Mouse (Mus musculus): Measurements from ENCODE around the gene Smyd3. TPM values are rescaled to one million over a fixed set of nuclear protein-coding genes. Genes with fewer than 3 reads are reported as not detected.
"Not testable (repeated sequence)": the region's sequence is repeated elsewhere in the genome, so short reads cannot be mapped to it uniquely, and the experiment has no call there.

Gene Smyd3
- polyA plus RNA-seq, 1 experiment, result 3.0 TPM

DNA sequence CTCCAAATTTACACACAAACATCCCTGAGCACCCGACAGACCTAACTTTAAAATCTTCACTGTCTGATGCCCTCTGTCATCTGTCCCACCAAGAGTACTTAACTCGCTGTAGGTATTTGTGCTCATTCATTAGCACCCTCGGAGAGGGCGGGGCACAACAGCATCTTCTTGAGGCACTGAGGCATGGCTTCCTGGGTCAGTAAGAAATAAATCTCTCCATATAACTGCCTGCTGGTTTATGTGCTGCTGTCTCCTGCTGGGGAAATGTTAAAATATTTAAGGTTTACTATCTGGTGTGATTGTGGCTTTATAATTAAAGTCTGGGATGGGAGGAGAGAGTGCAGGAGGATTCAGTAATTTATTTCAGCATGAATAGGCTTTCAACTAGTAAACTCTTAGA, 320.7 kb downstream of the Smyd3 start:
- no peak overlapping the region for H3K4me3 ChIP-seq (ENCODE audit: insufficient read depth, low read depth, low read length)
- no peak overlapping the region for H3K27ac ChIP-seq (replicated peaks; ENCODE audit: low read depth, low read length)
- H3K4me1 ChIP-seq (ENCODE audit: control insufficient read depth, insufficient read depth, insufficient read length, low read length), result no peaks in the 10 kb centered on the region

DNA sequence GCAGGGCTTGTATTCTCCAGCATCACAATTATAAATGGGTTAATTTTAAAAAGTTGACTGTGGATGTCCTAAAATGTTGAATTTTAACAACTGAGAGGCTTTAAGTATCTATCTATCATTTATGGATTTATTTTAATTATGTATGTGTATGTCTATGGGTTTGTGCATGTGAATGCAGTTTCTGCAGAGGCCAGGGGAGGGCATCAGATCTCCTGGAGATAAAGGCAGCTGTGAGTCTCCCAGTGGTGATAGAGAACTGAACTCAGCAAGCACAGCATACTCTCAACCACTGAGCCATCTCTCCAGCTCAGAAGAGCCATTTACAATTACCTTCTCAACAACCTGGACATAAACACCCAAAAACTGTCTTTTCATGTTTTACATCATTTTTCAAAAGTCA, 321.4 kb downstream of the Smyd3 start:
- Histone ChIP-seq H3K4me1 (ENCODE audit: control insufficient read depth, insufficient read depth, insufficient read length, low read length) (no peaks in the 10 kb centered on the region), H3K27ac (replicated peaks; ENCODE audit: low read depth, low read length) (no peak overlapping the region), H3K4me3 (ENCODE audit: insufficient read depth, low read depth, low read length) (no peak overlapping the region)

- no peaks in the 10 kb centered on the region for H3K4me1 ChIP-seq (ENCODE audit: control insufficient read depth, insufficient read depth, insufficient read length, low read length)
- H3K4me3 ChIP-seq (ENCODE audit: insufficient read depth, low read depth, low read length), result no peak overlapping the region
- no peak overlapping the region for H3K27ac ChIP-seq (replicated peaks; ENCODE audit: low read depth, low read length)
Observed at GRCm38 (mm10) chr1:179192781-179193180, 325.1 kb downstream of the Smyd3 start.

DNA sequence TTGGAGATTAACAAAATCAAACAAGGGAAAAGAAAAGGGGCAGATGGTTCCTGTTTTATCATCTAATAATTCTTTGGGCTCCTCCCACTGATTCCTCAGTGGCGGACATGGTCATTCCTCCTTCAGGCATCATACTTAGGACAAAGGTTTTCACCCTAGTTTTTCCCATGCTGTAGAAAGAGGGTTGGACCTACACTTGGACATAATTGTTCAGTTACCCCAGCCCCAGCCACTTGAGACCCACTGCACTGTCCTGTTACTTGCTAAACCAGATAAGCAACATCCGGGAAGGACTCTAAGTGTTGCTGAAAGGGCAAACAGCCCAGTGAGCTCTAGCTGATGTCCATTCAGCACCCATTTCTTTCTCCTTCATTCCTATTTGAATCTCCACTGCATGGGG, 327.0 kb downstream of the Smyd3 start:
- Histone ChIP-seq H3K27ac (replicated peaks; ENCODE audit: low read depth, low read length) (no peak overlapping the region), H3K4me3 (ENCODE audit: insufficient read depth, low read depth, low read length) (no peak overlapping the region), H3K4me1 (ENCODE audit: control insufficient read depth, insufficient read depth, insufficient read length, low read length) (no peaks in the 10 kb centered on the region)

- no peak overlapping the region for H3K4me3 ChIP-seq (ENCODE audit: insufficient read depth, low read depth, low read length)
- no peaks in the 10 kb centered on the region for H3K4me1 ChIP-seq (ENCODE audit: control insufficient read depth, insufficient read depth, insufficient read length, low read length)
- no peak overlapping the region for H3K27ac ChIP-seq (replicated peaks; ENCODE audit: low read depth, low read length)
Observed at GRCm38 (mm10) chr1:179187171-179187570, 330.7 kb downstream of the Smyd3 start.

- H3K4me3 ChIP-seq (ENCODE audit: insufficient read depth, low read depth, low read length), result no peak overlapping the region
- no peaks in the 10 kb centered on the region for H3K4me1 ChIP-seq (ENCODE audit: control insufficient read depth, insufficient read depth, insufficient read length, low read length)
Observed at GRCm38 (mm10) chr1:179184631-179185030, 333.2 kb downstream of the Smyd3 start.

DNA sequence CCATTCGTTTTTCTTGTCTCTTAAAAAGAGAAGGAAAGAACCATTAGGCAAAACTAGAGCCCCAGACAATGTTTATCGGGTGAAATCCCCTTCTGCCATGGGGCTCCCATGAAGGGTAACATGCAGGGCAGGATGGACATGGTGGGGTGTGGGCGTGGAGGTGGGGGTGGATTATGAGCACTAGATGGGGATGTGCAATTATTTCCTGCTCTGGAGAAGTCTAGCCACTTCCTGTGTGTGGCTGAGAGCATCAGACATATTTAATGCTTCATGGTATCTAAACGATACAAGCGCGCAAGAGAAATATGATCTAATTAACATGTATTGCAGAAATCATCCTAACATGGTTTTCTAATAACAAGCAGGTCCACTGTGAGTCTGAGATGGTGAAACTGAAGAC, 334.3 kb downstream of the Smyd3 start:
- no peaks in the 10 kb centered on the region for H3K4me1 ChIP-seq (ENCODE audit: control insufficient read depth, insufficient read depth, insufficient read length, low read length)
- H3K27ac ChIP-seq (replicated peaks; ENCODE audit: low read depth, low read length), result no peak overlapping the region

More at GRCm38 (mm10) chr1:179184631-179185030, 333.2 kb downstream of the Smyd3 start:
- no peak overlapping the region for H3K27ac ChIP-seq (replicated peaks; ENCODE audit: low read depth, low read length)

DNA sequence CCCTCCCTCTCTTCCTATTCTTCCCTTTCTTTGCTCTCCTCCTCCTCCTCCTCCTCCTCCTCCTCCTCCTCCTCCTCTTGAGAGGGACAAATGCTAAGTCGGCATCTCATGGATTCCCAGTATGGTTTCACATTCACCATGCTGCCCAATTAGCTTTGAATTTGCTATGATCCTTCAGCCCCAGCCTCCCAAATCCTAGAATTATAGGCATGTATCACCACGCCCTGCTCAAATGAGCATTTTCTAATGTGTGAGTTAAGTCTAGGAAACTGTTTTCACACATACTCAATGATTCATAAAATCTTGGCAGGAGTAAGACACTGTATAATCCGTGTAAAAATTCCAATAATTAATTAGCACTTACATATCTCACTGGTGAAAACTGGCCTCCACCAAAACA, 337.3 kb downstream of the Smyd3 start:
- no peaks in the 10 kb centered on the region for H3K4me1 ChIP-seq (ENCODE audit: control insufficient read depth, insufficient read depth, insufficient read length, low read length)
- no peak overlapping the region for H3K27ac ChIP-seq (replicated peaks; ENCODE audit: low read depth, low read length)
- no peak overlapping the region for H3K4me3 ChIP-seq (ENCODE audit: insufficient read depth, low read depth, low read length)

More for the DNA sequence above, 334.3 kb downstream of the Smyd3 start:
- no peak overlapping the region for H3K4me3 ChIP-seq (ENCODE audit: insufficient read depth, low read depth, low read length)

DNA sequence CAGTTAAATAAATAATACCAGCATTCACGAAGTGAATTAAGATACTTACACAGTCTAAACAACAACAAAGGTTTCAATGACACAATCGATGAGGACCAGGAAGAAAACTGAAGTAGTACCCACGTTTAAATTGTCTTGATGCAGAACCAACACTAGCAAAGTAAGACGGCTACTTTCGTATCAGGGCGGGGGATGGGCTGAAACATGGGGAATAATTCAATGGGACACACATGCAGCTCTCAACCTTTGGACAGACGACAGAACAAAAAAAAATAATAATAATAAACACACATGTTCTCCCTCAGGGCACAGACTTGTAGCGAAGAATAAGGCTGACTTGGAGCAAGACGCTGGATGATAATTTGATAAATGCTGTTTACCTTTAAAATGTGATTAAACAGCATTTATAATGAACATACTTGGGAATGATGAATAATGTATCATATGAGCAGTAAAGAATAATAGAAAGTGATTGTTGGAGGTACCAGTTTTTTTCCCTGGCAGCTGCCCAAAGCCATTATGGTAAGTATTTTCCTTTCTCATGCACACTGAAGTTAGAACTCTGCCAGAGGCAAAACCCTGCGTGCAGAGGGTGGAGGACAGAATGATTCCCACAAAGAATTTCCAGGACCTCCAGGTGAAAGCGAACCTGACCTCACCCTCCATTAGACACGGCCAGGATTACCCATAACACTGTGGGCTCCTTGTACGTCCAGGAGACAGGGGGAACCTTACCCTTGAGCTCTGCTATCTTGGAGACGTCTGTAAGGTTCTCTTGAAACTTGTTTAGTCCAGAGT, 340.8 kb downstream of the Smyd3 start:
- H3K27ac ChIP-seq (replicated peaks; ENCODE audit: low read depth, low read length), result no peak overlapping the region
- no peak overlapping the region for H3K4me3 ChIP-seq (ENCODE audit: insufficient read depth, low read depth, low read length)
- H3K4me1 ChIP-seq (ENCODE audit: control insufficient read depth, insufficient read depth, insufficient read length, low read length), result no peaks in the 10 kb centered on the region

- Histone ChIP-seq H3K27ac (replicated peaks; ENCODE audit: low read depth, low read length) (no peak overlapping the region), H3K4me1 (ENCODE audit: control insufficient read depth, insufficient read depth, insufficient read length, low read length) (no peaks in the 10 kb centered on the region), H3K4me3 (ENCODE audit: insufficient read depth, low read depth, low read length) (no peak overlapping the region)
Observed at GRCm38 (mm10) chr1:179174241-179174640, 343.6 kb downstream of the Smyd3 start.

- no peak overlapping the region for H3K27ac ChIP-seq (replicated peaks; ENCODE audit: low read depth, low read length)
- no peak overlapping the region for H3K4me3 ChIP-seq (ENCODE audit: insufficient read depth, low read depth, low read length)
- H3K4me1 ChIP-seq (ENCODE audit: control insufficient read depth, insufficient read depth, insufficient read length, low read length), result no peaks in the 10 kb centered on the region
Observed at GRCm38 (mm10) chr1:179170555-179170954, 347.3 kb downstream of the Smyd3 start.

DNA sequence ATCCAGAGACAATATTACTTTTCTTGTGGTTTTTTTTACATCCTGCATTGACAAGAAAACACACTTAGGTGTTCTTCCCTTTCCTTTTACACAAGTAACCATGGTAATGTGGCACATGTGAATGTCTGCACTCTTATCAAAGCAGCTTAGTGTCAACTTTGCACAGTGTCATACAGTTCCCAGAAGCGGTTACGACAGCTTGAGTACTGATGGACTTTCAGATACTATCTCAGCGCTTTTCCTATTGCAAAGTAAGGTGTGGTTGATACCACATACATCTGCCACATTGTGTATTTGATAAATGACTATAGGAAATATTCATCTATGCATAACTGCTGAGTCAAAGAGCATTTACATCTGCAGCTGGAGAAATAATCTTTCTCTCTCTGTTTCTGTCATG, 348.1 kb downstream of the Smyd3 start:
- H3K27ac ChIP-seq (replicated peaks; ENCODE audit: low read depth, low read length), result no peak overlapping the region
- H3K4me1 ChIP-seq (ENCODE audit: control insufficient read depth, insufficient read depth, insufficient read length, low read length), result no peaks in the 10 kb centered on the region
- no peak overlapping the region for H3K4me3 ChIP-seq (ENCODE audit: insufficient read depth, low read depth, low read length)

- no peaks in the 10 kb centered on the region for H3K4me1 ChIP-seq (ENCODE audit: control insufficient read depth, insufficient read depth, insufficient read length, low read length)
- no peak overlapping the region for H3K27ac ChIP-seq (replicated peaks; ENCODE audit: low read depth, low read length)
- no peak overlapping the region for H3K4me3 ChIP-seq (ENCODE audit: insufficient read depth, low read depth, low read length)
Observed at GRCm38 (mm10) chr1:179169161-179169560, 348.7 kb downstream of the Smyd3 start.

- H3K4me3 ChIP-seq (ENCODE audit: insufficient read depth, low read depth, low read length); H3K4me1 ChIP-seq (ENCODE audit: control insufficient read depth, insufficient read depth, insufficient read length, low read length); H3K27ac ChIP-seq (replicated peaks; ENCODE audit: low read depth, low read length): not testable (repeated sequence)
Observed at GRCm38 (mm10) chr1:179164219-179164618, 353.6 kb downstream of the Smyd3 start.

DNA sequence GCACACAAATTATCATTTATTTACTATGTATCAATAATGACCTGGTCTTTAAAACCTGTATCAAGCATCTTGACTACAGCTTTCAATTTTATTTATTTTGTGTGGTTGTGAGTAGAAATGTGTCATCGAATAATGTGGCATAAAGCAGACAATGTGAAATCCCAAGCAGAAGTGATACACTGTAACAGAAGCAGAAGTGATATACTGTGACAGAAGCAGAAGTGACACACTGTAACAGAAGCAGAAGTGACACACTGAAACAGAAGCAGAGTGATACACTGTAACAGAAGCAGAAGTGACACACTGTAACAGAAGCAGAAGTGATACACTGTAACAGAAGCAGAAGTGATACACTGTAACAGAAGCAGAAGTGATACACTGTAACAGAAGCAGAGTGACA, 355.1 kb downstream of the Smyd3 start:
- H3K4me1 ChIP-seq (ENCODE audit: control insufficient read depth, insufficient read depth, insufficient read length, low read length); H3K4me3 ChIP-seq (ENCODE audit: insufficient read depth, low read depth, low read length); H3K27ac ChIP-seq (replicated peaks; ENCODE audit: low read depth, low read length): not testable (repeated sequence)

DNA sequence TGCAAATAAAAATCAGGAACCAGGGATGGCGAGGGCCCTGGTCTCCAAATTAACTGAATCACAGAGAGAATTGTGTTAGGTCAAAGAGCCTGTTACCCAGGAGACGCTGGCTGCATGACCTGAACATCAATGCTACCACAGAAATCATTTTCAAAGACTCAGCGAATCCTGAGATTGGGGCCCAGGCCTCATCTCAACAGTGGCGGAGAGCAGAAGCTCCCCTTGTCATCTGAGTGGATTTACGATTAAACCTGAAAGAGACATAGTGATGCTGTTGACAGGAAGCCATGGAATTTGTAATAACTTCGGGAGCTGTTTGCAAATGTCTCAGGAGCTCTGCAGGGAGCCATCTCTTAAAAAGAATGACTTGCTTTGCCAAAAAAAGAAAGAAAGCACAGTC, 355.9 kb downstream of the Smyd3 start:
- Histone ChIP-seq H3K4me3 (ENCODE audit: insufficient read depth, low read depth, low read length) (no peak overlapping the region), H3K4me1 (ENCODE audit: control insufficient read depth, insufficient read depth, insufficient read length, low read length) (no peaks in the 10 kb centered on the region), H3K27ac (replicated peaks; ENCODE audit: low read depth, low read length) (no peak overlapping the region)

All from brown adipose tissue, adult 24 weeks (tissue).